Mouse (Mus musculus) megakaryocyte, embryonic 14.5 days (primary cell): ENCODE data around the gene Cry2.

ENCODE experiments used
- FLI1 ChIP-seq: IDR thresholded peaks from 2 replicates; pipeline ENCODE4 v1.6.1; 2012; ENCODE audit warnings: low read length, inconsistent platforms, mixed read lengths
- GATA1 ChIP-seq: IDR thresholded peaks from 3 replicates; pipeline ENCODE4 v1.6.1; 2012; ENCODE audit warnings: mixed read lengths, low read length, inconsistent platforms, borderline replicate concordance

GRCm38 (mm10) chr2:92461215-92461614, 27.4 kb upstream of the Cry2 start:
- TF ChIP-seq GATA1, result no peak
- no peak for TF ChIP-seq FLI1
